Mouse (Mus musculus): ENCODE data around the gene Krtap3-3.

DNA sequence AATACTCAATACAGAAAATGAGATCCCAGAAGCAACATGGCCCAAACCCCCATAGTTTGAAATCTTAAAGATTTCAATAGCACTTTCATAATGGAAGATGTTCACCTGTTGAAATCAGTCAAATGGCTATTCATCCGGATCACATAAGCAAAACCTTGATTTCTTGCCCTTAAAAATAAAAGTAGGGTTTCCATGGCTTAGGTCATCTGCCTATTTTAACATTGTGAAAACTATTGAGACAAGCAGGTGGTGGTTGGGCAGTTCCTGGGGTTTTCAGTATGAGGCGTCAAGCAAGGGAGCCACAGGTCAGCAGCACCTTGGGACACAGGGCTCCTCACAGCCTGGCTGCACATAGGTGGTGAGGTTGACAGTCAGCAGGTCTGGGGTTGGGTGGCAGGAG is 5.5 kb upstream of the Krtap3-3 start:
- no peak for TF ChIP-seq TAL1 (IDR thresholded peaks at IDR 0.05; ENCODE audit: low read length)
- TF ChIP-seq GATA1 (IDR thresholded peaks at IDR 0.05; ENCODE audit: low read length) = no peak
